8 mouse cellular contexts compared by ENCODE assay signal in the genomic region with DNA sequence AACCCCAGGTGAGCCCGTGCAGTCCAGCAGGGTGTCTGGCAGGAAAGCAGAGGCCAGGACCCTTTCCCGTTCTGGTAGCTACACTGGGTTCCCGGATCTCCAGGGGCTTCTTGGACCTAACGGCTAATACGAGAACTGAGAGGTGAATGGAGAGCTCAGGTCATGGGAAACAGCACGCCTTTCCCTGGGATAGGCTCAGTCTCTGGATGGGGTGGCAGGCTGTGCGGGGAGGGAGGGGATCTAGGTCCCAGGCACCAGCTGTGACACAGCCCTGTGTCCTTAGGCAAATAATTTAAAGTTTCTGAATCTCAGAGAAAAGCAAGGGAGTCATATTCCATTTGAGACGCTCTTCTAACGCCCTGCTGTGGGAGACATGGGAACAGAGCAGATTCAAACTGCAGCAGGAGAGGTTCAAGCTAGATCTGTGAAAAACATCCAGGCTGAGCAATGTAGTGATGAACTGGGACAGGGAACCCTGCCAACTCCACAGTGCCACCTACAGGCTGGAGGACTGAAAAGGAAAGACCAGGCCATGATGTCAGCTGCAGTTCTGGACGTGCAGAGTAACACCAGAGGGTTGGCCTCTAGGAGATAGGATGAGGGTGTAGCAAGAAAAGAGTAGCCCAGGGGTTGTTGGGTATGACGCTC.
A peak's percentile ranks its signal among the peaks of the same experiment; 100 is the strongest.
DNase-seq lines count a peak whose midpoint lies in the region; ATAC-seq and TF ChIP-seq lines count a peak whose summit lies in the region.

No protein-coding gene starts in this region.

- H3K9ac ChIP-seq in forebrain, postnatal 0 days, result peak overlapping the region; percentile 22; the same call in 1 of the 2 replicates
- H3K9ac ChIP-seq in intestine, embryonic 15.5 days, result no peak overlapping the region
- H3K9ac ChIP-seq in neural tube, embryonic 15.5 days (replicated peaks), result peak overlapping the region; percentile 8; the same call in 1 of the 2 replicates

- no peak overlapping the region for H3K27ac ChIP-seq in cerebellum, adult 2 months (ENCODE audit: insufficient read depth, low read length)
- no peak overlapping the region for H3K27ac ChIP-seq in forebrain, postnatal 0 days (ENCODE audit: low read depth, low read length)
- H3K27ac ChIP-seq in intestine, embryonic 15.5 days, result no peak overlapping the region
- no peak overlapping the region for H3K27ac ChIP-seq in neural tube, embryonic 15.5 days (replicated peaks)

- 44% methylated on average over 11 of the region's 11 CpGs for WGBS in cerebellum, adult 2 months
- 50% methylated on average over 11 of the region's 11 CpGs for WGBS in forebrain, postnatal 0 days
- 42% methylated on average over 11 of the region's 11 CpGs for WGBS in intestine, embryonic 15.5 days
- 44% methylated on average over 11 of the region's 11 CpGs for WGBS in lung, adult 2 months
- 53% methylated on average over 11 of the region's 11 CpGs for WGBS in neural tube, embryonic 15.5 days

- H3K4me1 ChIP-seq in cerebellum, adult 2 months (ENCODE audit: control insufficient read depth, insufficient read depth, low read length), result no peaks in the 10 kb centered on the region
- H3K4me1 ChIP-seq in forebrain, postnatal 0 days (ENCODE audit: insufficient read depth), result no peaks in the 10 kb centered on the region; the same call in 1 of the 2 replicates
- H3K4me1 ChIP-seq in intestine, embryonic 15.5 days (replicated peaks), result no peaks in the 10 kb centered on the region
- H3K4me1 ChIP-seq in lung, adult 2 months (ENCODE audit: control insufficient read depth, insufficient read depth, low read length), result no peaks in the 10 kb centered on the region
- peaks cover 4% of the 10 kb centered on the region; the same call in 1 of the 2 replicates for H3K4me1 ChIP-seq in neural tube, embryonic 15.5 days

- DNase-seq in urinary bladder, postnatal 25 days (ENCODE audit: low spot score), result peak; percentile 29
- no peak for DNase-seq in urinary bladder, postnatal 10 days (ENCODE audit: low spot score)
- peak in 1 of 2 experiments; percentile 19 for DNase-seq in cerebellum, adult 2 months
- peak; percentile 48 for DNase-seq in forebrain, postnatal 0 days
- DNase-seq in lung, adult 2 months, result peak; percentile 33
- no peak for DNase-seq in frontal cortex, postnatal 14 days (ENCODE audit: low spot score in 2 of 2)

- H3K9me3 ChIP-seq in forebrain, postnatal 0 days (ENCODE audit: low read length), result no peaks in the 10 kb centered on the region
- no peaks in the 10 kb centered on the region for H3K9me3 ChIP-seq in intestine, embryonic 15.5 days
- H3K9me3 ChIP-seq in neural tube, embryonic 15.5 days (replicated peaks), result no peaks in the 10 kb centered on the region

- no peaks in the 10 kb centered on the region for H3K36me3 ChIP-seq in forebrain, postnatal 0 days (ENCODE audit: insufficient read depth)
- H3K36me3 ChIP-seq in intestine, embryonic 15.5 days, result no peaks in the 10 kb centered on the region
- no peaks in the 10 kb centered on the region for H3K36me3 ChIP-seq in neural tube, embryonic 15.5 days

- H3K27me3 ChIP-seq in cerebellum, adult 2 months (ENCODE audit: control insufficient read depth, insufficient read depth, low read length), result no peaks in the 10 kb centered on the region
- no peaks in the 10 kb centered on the region for H3K27me3 ChIP-seq in forebrain, postnatal 0 days (ENCODE audit: insufficient read depth, low read length)
- no peaks in the 10 kb centered on the region for H3K27me3 ChIP-seq in intestine, embryonic 15.5 days (replicated peaks)
- no peaks in the 10 kb centered on the region for H3K27me3 ChIP-seq in neural tube, embryonic 15.5 days (replicated peaks)

- H3K4me3 ChIP-seq in cerebellum, adult 2 months (replicated peaks; ENCODE audit: insufficient read depth, low read depth, low read length), result no peak overlapping the region
- no peak overlapping the region for H3K4me3 ChIP-seq in forebrain, postnatal 0 days (ENCODE audit: low read depth, low read length)
- H3K4me3 ChIP-seq in intestine, embryonic 15.5 days (replicated peaks), result no peak overlapping the region
- peak overlapping the region; percentile 41 for H3K4me3 ChIP-seq in lung, adult 2 months (replicated peaks; ENCODE audit: extremely low read depth, low read depth, low read length)
- H3K4me3 ChIP-seq in neural tube, embryonic 15.5 days (replicated peaks), result peak overlapping the region; percentile 23

- ATAC-seq in forebrain, postnatal 0 days, result peak; percentile 63
- ATAC-seq in intestine, embryonic 15.5 days, result no peak; the same call in 1 of the 2 replicates
- ATAC-seq in neural tube, embryonic 15.5 days (ENCODE audit: low FRiP score), result peak; percentile 57; the same call in 1 of the 2 replicates

- TF ChIP-seq CTCF in cerebellum, adult 2 months (IDR thresholded peaks at IDR 0.05; ENCODE audit: borderline replicate concordance, insufficient read depth, low read depth, low read length), result peak; percentile 46; the same call in 1 of the 2 replicates
- TF ChIP-seq CTCF in forebrain, postnatal 0 days (IDR thresholded peaks at IDR 0.05; ENCODE audit: low read depth), result peak; percentile 66
- TF ChIP-seq CTCF in lung, adult 2 months (IDR thresholded peaks at IDR 0.05; ENCODE audit: insufficient read depth, low read length), result peak; percentile 77

- TF ChIP-seq POLR2A in cerebellum, adult 2 months (IDR thresholded peaks at IDR 0.05; ENCODE audit: borderline replicate concordance, insufficient read depth, low read length), result no peak
- TF ChIP-seq POLR2A in lung, adult 2 months (IDR thresholded peaks at IDR 0.05; ENCODE audit: borderline replicate concordance, extremely low read depth, low read depth, low read length), result no peak

- peak overlapping the region; percentile 32 for H3K4me2 ChIP-seq in forebrain, postnatal 0 days (ENCODE audit: low read depth)
- peak overlapping the region; percentile 48 for H3K4me2 ChIP-seq in intestine, embryonic 15.5 days (replicated peaks)
- H3K4me2 ChIP-seq in neural tube, embryonic 15.5 days, result peak overlapping the region; percentile 53

Comparison
In these comparisons a context has a peak if more than half of its experiments do, and no peak if none do; other contexts are left out.
1. DNase-seq: peak in urinary bladder, postnatal 25 days (single experiment), forebrain, postnatal 0 days (single experiment) and lung, adult 2 months (single experiment); none in urinary bladder, postnatal 10 days (single experiment) and frontal cortex, postnatal 14 days (0 of 2).
2. H3K4me3 ChIP-seq: peak in lung, adult 2 months (single experiment) and neural tube, embryonic 15.5 days (single experiment); none in cerebellum, adult 2 months (single experiment), forebrain, postnatal 0 days (single experiment) and intestine, embryonic 15.5 days (single experiment).
3. Peak in every context shown above with its lines, with median percentiles within 50 percentile points of each other: CTCF ChIP-seq and H3K4me2 ChIP-seq.